Mouse (Mus musculus): Measurements from ENCODE around the gene Mrvi1. TPM values are rescaled to one million over a fixed set of nuclear protein-coding genes. Genes with fewer than 3 reads are reported as not detected.

Gene Mrvi1
- polyA plus RNA-seq, 1 experiment = 2.2 TPM

DNA sequence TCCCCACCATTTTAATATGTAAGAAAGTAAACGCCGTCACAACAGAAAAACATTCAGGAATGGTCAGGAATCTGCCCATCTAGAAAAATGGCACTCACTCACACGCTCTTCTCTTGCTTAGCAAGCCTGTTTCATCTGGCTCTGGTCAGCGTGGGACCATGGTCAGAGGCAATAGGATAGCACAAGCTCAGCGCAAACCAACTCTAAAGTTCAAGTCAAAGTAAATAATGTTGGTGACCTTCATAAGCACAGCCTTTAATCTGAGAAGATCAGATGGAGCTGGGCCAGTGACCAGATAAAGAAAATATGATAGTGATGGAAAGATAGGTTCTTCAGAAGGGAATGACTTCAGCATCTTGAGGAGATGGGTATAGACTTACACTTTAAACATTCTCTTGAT is 37.9 kb downstream of the Mrvi1 start:
- 91% methylated on average over 5 of the region's 5 CpGs for WGBS
- Histone ChIP-seq H3K4me3 (replicated peaks; ENCODE audit: insufficient read depth, low read depth, low read length) (no peak overlapping the region), H3K27me3 (ENCODE audit: control insufficient read depth, insufficient read depth, low read length) (no peaks in the 10 kb centered on the region), H3K27ac (ENCODE audit: insufficient read depth, low read length) (no peak overlapping the region), H3K4me1 (ENCODE audit: control insufficient read depth, insufficient read depth, low read length) (no peaks in the 10 kb centered on the region)
- TF ChIP-seq POLR2A (IDR thresholded peaks at IDR 0.05; ENCODE audit: borderline replicate concordance, insufficient read depth, low read length) (no peak), CTCF (IDR thresholded peaks at IDR 0.05; ENCODE audit: borderline replicate concordance, insufficient read depth, low read depth, low read length) (no peak)
- DNase-seq = no peak

DNA sequence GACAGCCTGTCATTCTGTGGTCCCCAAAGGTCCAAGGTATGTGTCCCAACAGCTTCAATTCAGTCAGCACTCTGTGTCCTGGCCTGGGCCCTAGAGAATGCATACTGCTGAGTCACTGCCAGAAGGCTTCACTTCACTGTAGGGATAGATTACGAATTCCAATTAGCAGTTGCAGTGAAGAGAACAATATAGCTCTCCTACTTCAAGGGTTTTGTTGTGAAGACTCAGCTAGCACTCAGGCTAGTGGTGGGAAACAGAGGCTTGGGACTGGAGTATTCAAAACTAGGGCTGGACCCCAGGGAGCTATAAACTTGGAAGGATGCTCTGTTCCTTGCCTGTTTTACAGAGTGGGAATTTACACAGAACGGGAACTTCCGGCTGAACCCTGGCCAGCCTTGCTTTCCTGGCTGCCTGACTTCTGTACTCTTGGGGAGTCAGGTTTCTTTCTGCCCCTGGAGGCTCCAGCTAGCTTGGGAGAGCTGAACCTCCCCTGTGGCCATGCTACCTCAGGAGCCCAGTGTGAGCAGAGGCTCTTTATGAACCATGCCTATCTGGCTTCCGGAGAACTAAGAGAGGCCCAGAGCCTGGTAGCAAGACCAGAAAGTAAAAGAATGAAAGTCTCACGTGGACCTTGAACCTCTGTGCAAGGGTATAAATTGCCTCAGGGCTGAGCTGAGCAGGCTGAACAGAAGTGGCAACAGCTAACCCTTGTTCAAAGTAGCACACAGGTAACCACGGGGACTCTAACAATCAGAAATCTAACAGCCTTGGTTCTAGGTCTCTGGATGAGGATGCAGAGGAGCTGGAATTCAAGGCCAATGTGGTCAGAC is 40.3 kb downstream of the Mrvi1 start:
- H3K4me1 ChIP-seq (ENCODE audit: control insufficient read depth, insufficient read depth, low read length) = no peaks in the 10 kb centered on the region
- no peak overlapping the region for H3K27ac ChIP-seq (ENCODE audit: insufficient read depth, low read length)
- H3K27me3 ChIP-seq (ENCODE audit: control insufficient read depth, insufficient read depth, low read length) = no peaks in the 10 kb centered on the region
- no peak for TF ChIP-seq CTCF (IDR thresholded peaks at IDR 0.05; ENCODE audit: borderline replicate concordance, insufficient read depth, low read depth, low read length)
- no peak for TF ChIP-seq POLR2A (IDR thresholded peaks at IDR 0.05; ENCODE audit: borderline replicate concordance, insufficient read depth, low read length)
- WGBS = 60% methylated on average over 6 of the region's 6 CpGs
- no peak overlapping the region for H3K4me3 ChIP-seq (replicated peaks; ENCODE audit: insufficient read depth, low read depth, low read length)
- DNase-seq = no peak

DNA sequence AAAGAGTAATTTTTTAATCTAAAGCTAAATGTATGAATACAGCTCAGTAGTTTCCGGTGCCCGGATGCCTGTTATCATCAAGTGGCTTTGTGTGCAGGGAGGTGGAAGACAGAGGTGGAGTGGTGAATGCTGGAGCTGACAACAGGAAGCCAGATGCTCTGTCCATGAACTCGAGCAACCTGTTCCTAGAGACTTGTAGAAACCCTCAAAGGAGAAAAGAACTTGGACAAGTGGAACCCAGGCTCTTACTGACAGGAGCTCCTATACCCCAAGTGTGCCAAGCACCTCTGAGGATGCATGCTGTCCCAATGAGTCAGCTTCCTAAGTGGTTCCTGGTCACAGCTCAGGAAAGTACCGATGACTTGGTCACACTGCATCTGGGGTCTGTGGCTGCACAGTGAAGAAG is 41.1 kb downstream of the Mrvi1 start:
- 77% methylated on average over 4 of the region's 4 CpGs for WGBS
- no peak overlapping the region for H3K4me3 ChIP-seq (replicated peaks; ENCODE audit: insufficient read depth, low read depth, low read length)
- no peaks in the 10 kb centered on the region; the same call in 1 of the 2 replicates for H3K27me3 ChIP-seq (ENCODE audit: control insufficient read depth, insufficient read depth, low read length)
- DNase-seq = no peak
- TF ChIP-seq CTCF (IDR thresholded peaks at IDR 0.05; ENCODE audit: borderline replicate concordance, insufficient read depth, low read depth, low read length) (no peak), POLR2A (IDR thresholded peaks at IDR 0.05; ENCODE audit: borderline replicate concordance, insufficient read depth, low read length) (no peak)
- no peak overlapping the region for H3K27ac ChIP-seq (ENCODE audit: insufficient read depth, low read length)
- H3K4me1 ChIP-seq (ENCODE audit: control insufficient read depth, insufficient read depth, low read length) = no peaks in the 10 kb centered on the region

- Histone ChIP-seq H3K27ac (ENCODE audit: insufficient read depth, low read length) (no peak overlapping the region), H3K4me1 (ENCODE audit: control insufficient read depth, insufficient read depth, low read length) (no peaks in the 10 kb centered on the region), H3K4me3 (replicated peaks; ENCODE audit: insufficient read depth, low read depth, low read length) (no peak overlapping the region), H3K27me3 (ENCODE audit: control insufficient read depth, insufficient read depth, low read length) (no peaks in the 10 kb centered on the region; the same call in 1 of the 2 replicates)
- 79% methylated on average over 6 of the region's 6 CpGs for WGBS
- DNase-seq = no peak
- TF ChIP-seq POLR2A (IDR thresholded peaks at IDR 0.05; ENCODE audit: borderline replicate concordance, insufficient read depth, low read length) = no peak
- TF ChIP-seq CTCF (IDR thresholded peaks at IDR 0.05; ENCODE audit: borderline replicate concordance, insufficient read depth, low read depth, low read length) = no peak
These were observed 46.2 kb downstream of the Mrvi1 start for GRCm38 (mm10) chr7:110935815-110936762.

DNA sequence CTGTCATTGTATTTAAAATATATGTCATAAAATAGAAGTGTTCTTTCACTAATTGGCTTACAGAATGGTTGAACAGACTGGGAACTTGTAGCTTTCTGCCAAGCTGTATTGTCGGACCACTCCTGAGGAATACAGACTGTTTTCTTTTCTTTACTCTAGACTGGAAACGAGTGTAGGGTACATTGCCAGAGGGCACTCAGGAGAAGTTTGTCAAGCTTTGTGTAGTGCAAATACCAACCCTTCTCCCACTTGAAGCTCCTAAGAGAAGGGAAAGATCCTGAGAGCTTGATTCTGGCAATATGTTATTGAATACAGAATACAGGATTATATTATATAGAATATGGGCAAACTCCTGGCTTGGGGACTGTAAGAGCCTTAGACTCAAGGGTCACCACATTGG is 48.3 kb downstream of the Mrvi1 start:
- WGBS = 60% methylated on average over 2 of the region's 2 CpGs
- no peaks in the 10 kb centered on the region for H3K4me1 ChIP-seq (ENCODE audit: control insufficient read depth, insufficient read depth, low read length)
- TF ChIP-seq CTCF (IDR thresholded peaks at IDR 0.05; ENCODE audit: borderline replicate concordance, insufficient read depth, low read depth, low read length) (no peak), POLR2A (IDR thresholded peaks at IDR 0.05; ENCODE audit: borderline replicate concordance, insufficient read depth, low read length) (no peak)
- H3K4me3 ChIP-seq (replicated peaks; ENCODE audit: insufficient read depth, low read depth, low read length) = no peak overlapping the region
- H3K27me3 ChIP-seq (ENCODE audit: control insufficient read depth, insufficient read depth, low read length) = no peaks in the 10 kb centered on the region; the same call in 1 of the 2 replicates
- DNase-seq = no peak
- H3K27ac ChIP-seq (ENCODE audit: insufficient read depth, low read length) = no peak overlapping the region

- Histone ChIP-seq H3K27me3 (ENCODE audit: control insufficient read depth, insufficient read depth, low read length) (no peaks in the 10 kb centered on the region; the same call in 1 of the 2 replicates), H3K27ac (ENCODE audit: insufficient read depth, low read length) (no peak overlapping the region), H3K4me1 (ENCODE audit: control insufficient read depth, insufficient read depth, low read length) (no peaks in the 10 kb centered on the region), H3K4me3 (replicated peaks; ENCODE audit: insufficient read depth, low read depth, low read length) (no peak overlapping the region)
- 87% methylated on average over 3 of the region's 3 CpGs for WGBS
- no peak for TF ChIP-seq CTCF (IDR thresholded peaks at IDR 0.05; ENCODE audit: borderline replicate concordance, insufficient read depth, low read depth, low read length)
- no peak for TF ChIP-seq POLR2A (IDR thresholded peaks at IDR 0.05; ENCODE audit: borderline replicate concordance, insufficient read depth, low read length)
- no peak for DNase-seq
These were observed 48.9 kb downstream of the Mrvi1 start for GRCm38 (mm10) chr7:110933329-110933728.

- 25% methylated on average over 3 of the region's 3 CpGs for WGBS
- peak; percentile 32; the same call in 1 of the 2 replicates for TF ChIP-seq CTCF (IDR thresholded peaks at IDR 0.05; ENCODE audit: borderline replicate concordance, insufficient read depth, low read depth, low read length)
- no peak for TF ChIP-seq POLR2A (IDR thresholded peaks at IDR 0.05; ENCODE audit: borderline replicate concordance, insufficient read depth, low read length)
These were observed 52.0 kb downstream of the Mrvi1 start for GRCm38 (mm10) chr7:110930118-110930854.

More at GRCm38 (mm10) chr7:110930118-110930854, 52.0 kb downstream of the Mrvi1 start:
- peak in 1 of 2 experiments; percentile 10 for DNase-seq
- H3K4me3 ChIP-seq (replicated peaks; ENCODE audit: insufficient read depth, low read depth, low read length) = no peak overlapping the region
- H3K27ac ChIP-seq (ENCODE audit: insufficient read depth, low read length) = no peak overlapping the region
- H3K27me3 ChIP-seq (ENCODE audit: control insufficient read depth, insufficient read depth, low read length) = no peaks in the 10 kb centered on the region
- H3K4me1 ChIP-seq (ENCODE audit: control insufficient read depth, insufficient read depth, low read length) = no peaks in the 10 kb centered on the region
